Mouse (Mus musculus) spleen, adult 2 months (tissue): ENCODE data around the gene Taar1. TPM values are rescaled to one million over a fixed set of nuclear protein-coding genes. Genes with fewer than 3 reads are reported as not detected.

ENCODE experiments used
- DNase-seq, 2 experiments: peaks; one replicate each; pipeline versions ENCODE4 v3.0.0 to v3.0.0-alpha.2; 2012 to 2021; ENCODE audit warnings: low spot score in 2 of 2, low read depth in 1 of 2
- H3K27ac ChIP-seq: fragments of 200-500 bp; 2 replicates; pipeline ENCODE4 v1.5.1; 2012; ENCODE audit warnings: low read length, inconsistent platforms; ENCODE audit not compliant: insufficient read depth
- H3K27me3 ChIP-seq: fragments of 200-500 bp; 2 replicates; pipeline ENCODE4 v1.6.1; 2012; ENCODE audit warnings: mild to moderate bottlenecking, moderate library complexity, low read length, inconsistent platforms; ENCODE audit not compliant: control insufficient read depth, insufficient read depth
- H3K36me3 ChIP-seq: fragments of 200-500 bp; 2 replicates; pipeline ENCODE4 v1.6.1; 2012; ENCODE audit warnings: mild to moderate bottlenecking, low read length, inconsistent platforms; ENCODE audit not compliant: control insufficient read depth, insufficient read depth
- H3K4me1 ChIP-seq: fragments of 200-500 bp; 2 replicates; pipeline ENCODE4 v1.6.1; 2011; ENCODE audit warnings: inconsistent platforms; ENCODE audit not compliant: control insufficient read depth, insufficient read depth, insufficient read length
- H3K4me3 ChIP-seq: fragments of 200-500 bp; 2 replicates; pipeline ENCODE4 v1.5.1; 2011; ENCODE audit warnings: mild to moderate bottlenecking, inconsistent platforms; ENCODE audit not compliant: insufficient read depth, insufficient read length; ENCODE audit errors: extremely low read depth
- CTCF ChIP-seq: fragments of 200-500 bp; IDR thresholded peaks from 2 replicates; pipeline ENCODE4 v1.5.1; 2011; ENCODE audit warnings: mild to moderate bottlenecking, inconsistent platforms; ENCODE audit not compliant: insufficient read depth, insufficient read length, insufficient replicate concordance; ENCODE audit errors: extremely low read depth
- POLR2A ChIP-seq: fragments of 200-500 bp; IDR thresholded peaks from 2 replicates; pipeline ENCODE4 v1.6.1; 2011; ENCODE audit warnings: low read depth, low read length, inconsistent platforms
- WGBS: fragments of 180-500 bp; shearing (Covaris S2); methylation state at CpG from one replicate; pipeline ENCODE4 v1.1.7; 2018; 5-methylcytosine and 5-hydroxymethylcytosine counted together
- polyA plus RNA-seq: library from polyadenylated mRNA; depleted of rRNA; stranded (reverse); fragments of >200 nt; gene quantifications from 2 replicates; pipeline ENCODE4 v1.2.3, GENCODE M21; 2012; rRNA removed

Taar1 gene
- polyA plus RNA-seq, 1 experiment: not detected

DNA sequence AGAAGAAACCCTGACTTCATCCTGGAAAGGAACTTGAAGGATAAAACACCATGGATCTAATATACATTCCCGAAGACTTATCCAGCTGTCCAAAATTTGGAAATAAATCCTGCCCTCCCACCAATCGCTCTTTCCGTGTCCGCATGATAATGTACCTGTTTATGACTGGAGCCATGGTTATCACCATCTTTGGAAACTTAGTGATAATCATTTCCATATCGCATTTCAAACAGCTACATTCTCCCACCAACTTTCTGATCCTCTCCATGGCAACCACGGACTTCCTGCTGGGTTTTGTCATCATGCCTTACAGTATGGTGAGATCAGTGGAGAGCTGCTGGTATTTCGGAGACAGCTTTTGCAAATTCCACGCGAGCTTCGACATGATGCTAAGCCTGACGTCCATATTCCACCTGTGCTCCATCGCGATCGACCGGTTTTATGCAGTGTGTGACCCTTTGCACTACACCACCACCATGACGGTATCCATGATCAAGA is 29.4 kb downstream of the Taar1 start, which contains the start of gene Taar3:
Gene Taar3 (plus strand): TSS at position 51 of the 498 bp plus-strand sequence.
- TF ChIP-seq POLR2A (no peak), CTCF (no peak)
- Histone ChIP-seq H3K36me3 (no peaks in the 10 kb centered on the region), H3K27me3 (no peaks in the 10 kb centered on the region), H3K27ac (no peak within 1 kb of the TSS), H3K4me1 (no peaks in the 10 kb centered on the region), H3K4me3 (no peak within 1 kb of the TSS)
- DNase-seq: no peak
- WGBS: 90% methylated on average over 16 of the region's 16 CpGs

- Histone ChIP-seq H3K27me3 (no peaks in the 10 kb centered on the region), H3K4me1 (no peaks in the 10 kb centered on the region), H3K27ac (no peak overlapping the region), H3K36me3 (no peaks in the 10 kb centered on the region), H3K4me3 (no peak overlapping the region)
- TF ChIP-seq CTCF: no peak
- TF ChIP-seq POLR2A: no peak
- WGBS: 85% methylated on average over 6 of the region's 6 CpGs
- DNase-seq: no peak
Observed at GRCm38 (mm10) chr10:23951714-23952113, 31.6 kb downstream of the Taar1 start.

- Histone ChIP-seq H3K4me1 (no peaks in the 10 kb centered on the region), H3K4me3 (no peak overlapping the region), H3K27me3 (no peaks in the 10 kb centered on the region), H3K27ac (no peak overlapping the region), H3K36me3 (no peaks in the 10 kb centered on the region)
- DNase-seq: no peak
- 82% methylated on average over 3 of the region's 3 CpGs for WGBS
- no peak for TF ChIP-seq CTCF
- no peak for TF ChIP-seq POLR2A
Observed at GRCm38 (mm10) chr10:23959071-23959470, 38.9 kb downstream of the Taar1 start.

- 73% methylated on average over 13 of the region's 13 CpGs for WGBS
- no peak within 1 kb of the TSS for H3K27ac ChIP-seq
- H3K36me3 ChIP-seq: no peaks in the 10 kb centered on the region
- no peak for DNase-seq
- no peaks in the 10 kb centered on the region for H3K27me3 ChIP-seq
- no peak within 1 kb of the TSS for H3K4me3 ChIP-seq
- no peaks in the 10 kb centered on the region for H3K4me1 ChIP-seq
- no peak for TF ChIP-seq CTCF
- TF ChIP-seq POLR2A: no peak
Observed at GRCm38 (mm10) chr10:23960444-23960915, 40.3 kb downstream of the Taar1 start, which contains the start of gene Taar4. Gene Taar4, plus strand, starts transcription at chr10:23960494.

DNA sequence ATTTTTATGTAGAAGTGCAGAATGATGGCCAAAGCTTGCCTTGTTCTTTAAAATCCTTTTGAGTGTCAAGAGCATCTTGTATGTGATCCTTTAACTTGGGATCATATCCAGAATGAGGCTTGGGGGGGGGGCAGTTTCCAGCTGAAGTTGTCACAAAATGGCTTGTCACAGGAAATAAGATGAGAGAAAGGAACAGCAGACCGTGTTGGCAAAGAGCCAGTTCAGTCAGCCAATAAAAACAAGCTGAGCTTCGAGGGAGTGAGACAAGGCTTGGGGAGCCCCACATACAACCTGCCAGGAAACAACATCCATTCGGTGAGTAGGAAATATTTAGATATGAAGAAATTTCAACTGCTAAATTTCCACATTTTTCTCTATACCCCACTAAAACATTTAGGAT is 43.3 kb downstream of the Taar1 start:
- TF ChIP-seq CTCF: no peak
- TF ChIP-seq POLR2A: no peak
- H3K4me3 ChIP-seq: no peak overlapping the region
- no peaks in the 10 kb centered on the region for H3K36me3 ChIP-seq
- no peaks in the 10 kb centered on the region for H3K27me3 ChIP-seq
- 76% methylated on average over 3 of the region's 3 CpGs for WGBS
- H3K27ac ChIP-seq: no peak overlapping the region
- no peak for DNase-seq
- no peaks in the 10 kb centered on the region for H3K4me1 ChIP-seq

DNA sequence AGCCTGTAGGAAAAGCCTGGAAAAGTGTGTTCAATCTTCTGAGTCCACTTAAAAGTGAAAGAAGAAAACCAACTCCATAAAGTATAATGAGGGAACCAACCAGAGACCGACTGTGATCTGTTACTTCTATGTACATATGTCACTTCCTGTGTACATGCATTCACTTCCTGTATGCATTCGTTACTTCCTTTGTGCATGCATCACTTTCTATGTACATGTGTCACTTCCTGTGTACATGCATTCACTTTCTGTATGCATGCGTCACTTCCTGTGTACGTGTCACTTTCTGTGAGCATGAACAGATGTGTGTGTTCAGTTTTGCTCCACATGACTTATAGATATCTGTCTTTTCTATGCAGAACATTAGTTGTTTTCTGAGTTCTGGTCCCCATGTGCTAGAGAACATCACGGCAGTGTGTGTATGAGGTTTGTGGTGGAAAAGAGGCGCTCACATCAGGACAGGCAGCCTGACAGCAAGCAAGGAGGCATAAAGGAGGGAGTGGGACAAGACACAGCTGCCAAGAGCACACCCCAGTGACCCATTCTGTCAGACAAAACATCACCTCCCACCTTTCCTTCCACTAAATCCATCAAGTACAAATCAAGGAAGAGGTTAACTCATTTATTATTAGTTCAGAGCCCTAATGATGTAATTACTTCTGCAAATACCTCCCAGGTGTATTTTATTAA is 44.9 kb downstream of the Taar1 start:
- WGBS: 85% methylated on average over 6 of the region's 6 CpGs
- no peak for TF ChIP-seq POLR2A
- TF ChIP-seq CTCF: no peak
- DNase-seq: no peak
- H3K4me1 ChIP-seq: no peaks in the 10 kb centered on the region
- no peaks in the 10 kb centered on the region for H3K27me3 ChIP-seq
- H3K36me3 ChIP-seq: no peaks in the 10 kb centered on the region
- no peak overlapping the region for H3K27ac ChIP-seq
- no peak overlapping the region for H3K4me3 ChIP-seq

- H3K36me3 ChIP-seq: no peaks in the 10 kb centered on the region
- no peaks in the 10 kb centered on the region for H3K27me3 ChIP-seq
- no peak for TF ChIP-seq CTCF
- TF ChIP-seq POLR2A: no peak
- no peak within 1 kb of the TSS for H3K4me3 ChIP-seq
- H3K27ac ChIP-seq: no peak within 1 kb of the TSS
- no peaks in the 10 kb centered on the region for H3K4me1 ChIP-seq
- no peak for DNase-seq
- 88% methylated on average over 11 of the region's 11 CpGs for WGBS
Observed at GRCm38 (mm10) chr10:23970656-23971165, 50.6 kb downstream of the Taar1 start, which contains the start of gene Taar5. Gene Taar5, plus strand, starts transcription at chr10:23970706.

Other genes starting within 250 kb of the Taar1 start
- 1,677 and 2,344 TPM in 2 replicates for gene Rps12, start 133.1 kb upstream of the Taar1 start, polyA plus RNA-seq
- 1.1 TPM in 2 replicates for gene Slc18b1, start 123.4 kb upstream of the Taar1 start, polyA plus RNA-seq
- 1.8 and 2.2 TPM in 2 replicates for gene Vnn3, start 68.9 kb upstream of the Taar1 start, polyA plus RNA-seq
- 0.08 and 0.20 TPM in 2 replicates for gene Vnn1, start 25.7 kb upstream of the Taar1 start, polyA plus RNA-seq
- not detected in 2 replicates for gene Taar2, start 18.2 kb downstream of the Taar1 start, polyA plus RNA-seq
- not detected in 2 replicates for gene Taar3, start 29.2 kb downstream of the Taar1 start, polyA plus RNA-seq
- gene Taar4, start 40.1 kb downstream of the Taar1 start, polyA plus RNA-seq: not detected in 2 replicates
- gene Taar5, start 50.4 kb downstream of the Taar1 start, polyA plus RNA-seq: not detected in 2 replicates
- gene Taar6, start 65.3 kb downstream of the Taar1 start, polyA plus RNA-seq: not detected in 2 replicates
- gene Taar7a, start 73.1 kb downstream of the Taar1 start, polyA plus RNA-seq: not detected in 2 replicates
- not detected in 2 replicates for gene Taar7b, start 79.6 kb downstream of the Taar1 start, polyA plus RNA-seq
- not detected in 2 replicates for gene Taar7d, start 106.9 kb downstream of the Taar1 start, polyA plus RNA-seq
- gene Taar7e, start 117.3 kb downstream of the Taar1 start, polyA plus RNA-seq: not detected in 2 replicates
- not detected in 2 replicates for gene Taar7f, start 129.2 kb downstream of the Taar1 start, polyA plus RNA-seq
- not detected in 2 replicates for gene Taar8a, start 156.1 kb downstream of the Taar1 start, polyA plus RNA-seq
- gene Taar8b, start 171.9 kb downstream of the Taar1 start, polyA plus RNA-seq: 0.20 and 0.75 TPM in 2 replicates
- gene Taar8c, start 181.6 kb downstream of the Taar1 start, polyA plus RNA-seq: 0.15 and 0.25 TPM in 2 replicates
- gene Taar9, start 189.2 kb downstream of the Taar1 start, polyA plus RNA-seq: 0.07 TPM in 1 of 2 replicates, not detected in the other
- 57.6 and 61.7 TPM in 2 replicates for gene Stx7, start 228.9 kb downstream of the Taar1 start, polyA plus RNA-seq